Mouse (Mus musculus): ENCODE data around the gene Ankrd54. TPM values are rescaled to one million over a fixed set of nuclear protein-coding genes. Genes with fewer than 3 reads are reported as not detected.
A peak's percentile ranks its signal among the peaks of the same experiment; 100 is the strongest.

Gene Ankrd54
- polyA plus RNA-seq, 2 experiments: 37.7 to 39.9 TPM

GRCm38 (mm10) chr15:79065086-79065770, 2.5 kb upstream of the Ankrd54 start:
- Histone ChIP-seq H3K36me3 (replicated peaks; ENCODE audit: control insufficient read depth, insufficient read depth, low read depth) (peaks cover 10% of the 10 kb centered on the region), H3K27ac (no peak overlapping the region), H3K4me2 (ENCODE audit: low read depth) (no peak overlapping the region), H3K9ac (replicated peaks) (no peak overlapping the region), H3K4me3 (ENCODE audit: insufficient read depth in 1 of 2, low read depth in 2 of 2, low read length in 2 of 2) (no peak overlapping the region), H3K4me1 (replicated peaks; ENCODE audit: control insufficient read depth in 2 of 2, insufficient read depth in 2 of 2, low read length in 1 of 2) (peaks cover 48 to 49% of the 10 kb centered on the region in 2 experiments), H3K9me3 (ENCODE audit: control insufficient read depth, low read length) (no peaks in the 10 kb centered on the region), H3K27me3 (ENCODE audit: control insufficient read depth, insufficient read depth, low read length) (no peaks in the 10 kb centered on the region)
- WGBS (ENCODE audit: insufficient replicate concordance): 68% methylated on average over 8 of the region's 8 CpGs
- DNase-seq (ENCODE audit: low read depth in 3 of 3, low spot score in 3 of 3) (no peak), ATAC-seq (ENCODE audit: insufficient read depth) (no peak)
- TF ChIP-seq CTCF (IDR thresholded peaks at IDR 0.05; ENCODE audit: low read depth) (no peak), EP300 (IDR thresholded peaks at IDR 0.05; ENCODE audit: low read depth) (no peak)

- WGBS (ENCODE audit: insufficient replicate concordance): 8% methylated on average over 14 of the region's 14 CpGs
- peaks cover 49 to 51% of the 10 kb centered on the region in 2 experiments for H3K4me1 ChIP-seq (replicated peaks; ENCODE audit: control insufficient read depth in 2 of 2, insufficient read depth in 2 of 2, low read length in 1 of 2)
- peak overlapping the region; percentile 65 for H3K9ac ChIP-seq (replicated peaks)
These were observed 557 bp upstream of the Ankrd54 start for GRCm38 (mm10) chr15:79063160-79063740.

GRCm38 (mm10) chr15:79060887-79061565, 1.7 kb downstream of the Ankrd54 start:
- H3K36me3 ChIP-seq (replicated peaks; ENCODE audit: control insufficient read depth, insufficient read depth, low read depth): peaks cover 51% of the 10 kb centered on the region
- ATAC-seq (ENCODE audit: insufficient read depth) (no peak), DNase-seq (ENCODE audit: low read depth in 3 of 3, low spot score in 3 of 3) (no peak)
- TF ChIP-seq EP300 (IDR thresholded peaks at IDR 0.05; ENCODE audit: low read depth) (no peak), CTCF (IDR thresholded peaks at IDR 0.05; ENCODE audit: low read depth) (no peak)
- H3K9ac ChIP-seq (replicated peaks): peak overlapping the region; percentile 94
- peak overlapping the region; percentile 42 for H3K27ac ChIP-seq
- peak overlapping the region; percentile 32 to 93 for H3K4me3 ChIP-seq (ENCODE audit: insufficient read depth in 1 of 2, low read depth in 2 of 2, low read length in 2 of 2)
- 68% methylated on average over 14 of the region's 14 CpGs for WGBS (ENCODE audit: insufficient replicate concordance)
- H3K4me1 ChIP-seq (replicated peaks; ENCODE audit: control insufficient read depth in 2 of 2, insufficient read depth in 2 of 2, low read length in 1 of 2): peaks cover 37 to 38% of the 10 kb centered on the region in 2 experiments
- H3K27me3 ChIP-seq (ENCODE audit: control insufficient read depth, insufficient read depth, low read length): no peaks in the 10 kb centered on the region
- peak overlapping the region; percentile 87 for H3K4me2 ChIP-seq (ENCODE audit: low read depth)
- no peaks in the 10 kb centered on the region for H3K9me3 ChIP-seq (ENCODE audit: control insufficient read depth, low read length)

More at GRCm38 (mm10) chr15:79063160-79063740, 557 bp upstream of the Ankrd54 start:
- no peak for ATAC-seq (ENCODE audit: insufficient read depth)
- peak overlapping the region; percentile 58 for H3K27ac ChIP-seq
- H3K27me3 ChIP-seq (ENCODE audit: control insufficient read depth, insufficient read depth, low read length): no peaks in the 10 kb centered on the region
- TF ChIP-seq CTCF (IDR thresholded peaks at IDR 0.05; ENCODE audit: low read depth): no peak
- peak; percentile 63 for TF ChIP-seq EP300 (IDR thresholded peaks at IDR 0.05; ENCODE audit: low read depth)
- peak overlapping the region; percentile 77 for H3K4me2 ChIP-seq (ENCODE audit: low read depth)
- peak overlapping the region; percentile 49 to 55 for H3K4me3 ChIP-seq (ENCODE audit: insufficient read depth in 1 of 2, low read depth in 2 of 2, low read length in 2 of 2)
- H3K9me3 ChIP-seq (ENCODE audit: control insufficient read depth, low read length): no peaks in the 10 kb centered on the region
- peaks cover 28% of the 10 kb centered on the region for H3K36me3 ChIP-seq (replicated peaks; ENCODE audit: control insufficient read depth, insufficient read depth, low read depth)
- DNase-seq (ENCODE audit: low read depth in 3 of 3, low spot score in 3 of 3): no peak

GRCm38 (mm10) chr15:79057850-79058249, 4.8 kb downstream of the Ankrd54 start:
- Histone ChIP-seq H3K4me3 (ENCODE audit: insufficient read depth in 1 of 2, low read depth in 2 of 2, low read length in 2 of 2) (no peak overlapping the region), H3K4me2 (ENCODE audit: low read depth) (peak overlapping the region; percentile 51), H3K4me1 (replicated peaks; ENCODE audit: control insufficient read depth in 2 of 2, insufficient read depth in 2 of 2, low read length in 1 of 2) (peaks cover 22% of the 10 kb centered on the region in 2 experiments), H3K27me3 (ENCODE audit: control insufficient read depth, insufficient read depth, low read length) (no peaks in the 10 kb centered on the region), H3K36me3 (replicated peaks; ENCODE audit: control insufficient read depth, insufficient read depth, low read depth) (peaks cover 82% of the 10 kb centered on the region), H3K9ac (replicated peaks) (no peak overlapping the region; the same call in 1 of the 2 replicates), H3K9me3 (ENCODE audit: control insufficient read depth, low read length) (no peaks in the 10 kb centered on the region), H3K27ac (peak overlapping the region; percentile 72)
- WGBS (ENCODE audit: insufficient replicate concordance): 46% methylated on average over 6 of the region's 6 CpGs
- ATAC-seq (ENCODE audit: insufficient read depth): peak; percentile 30
- DNase-seq (ENCODE audit: low read depth in 3 of 3, low spot score in 3 of 3): peak; percentile 65 to 69 (median 67)
- TF ChIP-seq CTCF (IDR thresholded peaks at IDR 0.05; ENCODE audit: low read depth) (0 out of 2 replicates have a peak, but pooled peaks have one; percentile 16), EP300 (IDR thresholded peaks at IDR 0.05; ENCODE audit: low read depth) (peak; percentile 53)

GRCm38 (mm10) chr15:79056601-79057000, 6.1 kb downstream of the Ankrd54 start:
- Histone ChIP-seq H3K4me1 (replicated peaks; ENCODE audit: control insufficient read depth in 2 of 2, insufficient read depth in 2 of 2, low read length in 1 of 2) (peaks cover 22 to 28% of the 10 kb centered on the region in 2 experiments), H3K9ac (replicated peaks) (no peak overlapping the region), H3K27ac (no peak overlapping the region), H3K27me3 (ENCODE audit: control insufficient read depth, insufficient read depth, low read length) (no peaks in the 10 kb centered on the region), H3K9me3 (ENCODE audit: control insufficient read depth, low read length) (no peaks in the 10 kb centered on the region), H3K4me2 (ENCODE audit: low read depth) (no peak overlapping the region), H3K4me3 (ENCODE audit: insufficient read depth in 1 of 2, low read depth in 2 of 2, low read length in 2 of 2) (no peak overlapping the region), H3K36me3 (replicated peaks; ENCODE audit: control insufficient read depth, insufficient read depth, low read depth) (peaks cover 83% of the 10 kb centered on the region)
- WGBS (ENCODE audit: insufficient replicate concordance): 88% methylated on average over 7 of the region's 7 CpGs
- no peak for ATAC-seq (ENCODE audit: insufficient read depth)
- TF ChIP-seq CTCF (IDR thresholded peaks at IDR 0.05; ENCODE audit: low read depth) (no peak), EP300 (IDR thresholded peaks at IDR 0.05; ENCODE audit: low read depth) (no peak)
- no peak for DNase-seq (ENCODE audit: low read depth in 3 of 3, low spot score in 3 of 3)
